Mouse (Mus musculus): Measurements from ENCODE around the gene AI413582.

The AI413582 gene

GRCm38 (mm10) chr17:27518700-27519595 is 46.6 kb downstream of the AI413582 start:
- no peak for DNase-seq (ENCODE audit: low read depth, low spot score)

DNA sequence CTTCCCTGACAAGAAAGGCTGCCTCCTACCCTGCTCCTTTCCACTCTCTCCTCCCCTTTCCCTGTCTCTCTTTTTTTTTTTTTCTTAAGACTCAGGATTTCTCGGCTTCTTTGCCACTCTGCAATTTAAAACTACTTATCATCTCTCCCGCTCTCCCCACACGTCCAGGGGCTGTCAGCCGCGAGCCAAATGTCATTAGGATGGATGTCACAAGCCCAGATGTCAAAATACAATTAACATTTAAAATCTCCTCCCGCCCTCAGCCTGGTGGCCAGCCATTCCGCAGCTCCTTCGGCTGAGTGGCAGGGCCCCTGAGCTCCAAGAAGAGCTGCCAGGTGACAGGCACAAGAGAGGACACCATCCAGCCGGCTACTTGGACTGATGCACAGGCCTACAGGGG is 47.3 kb downstream of the AI413582 start:
- no peak for DNase-seq (ENCODE audit: low read depth, low spot score)

- DNase-seq (ENCODE audit: low read depth, low spot score), result no peak
Observed at GRCm38 (mm10) chr17:27513916-27514762, 51.4 kb downstream of the AI413582 start.
